Mouse (Mus musculus) layer of hippocampus, adult 8-10 months (tissue): ENCODE measurements around the gene Asic4. TPM values are rescaled to one million over a fixed set of nuclear protein-coding genes. Genes with fewer than 3 reads are reported as not detected.
A peak's percentile ranks its signal among the peaks of the same experiment; 100 is the strongest.

Experiments
- DNase-seq, 2 experiments: peaks; one replicate each; pipeline ENCODE4 v3.0.0; 2022; ENCODE audit warnings: low spot score in 2 of 2
- total RNA-seq, 4 experiments: library from RNA; stranded (reverse); gene quantifications; 2 replicates each; pipeline ENCODE4 v1.2.4; 2022

Asic4 gene
- total RNA-seq, 4 experiments from 2014 or later = 5.8 to 6.6 (median 6.0) TPM

GRCm38 (mm10) chr1:75443247-75444024 is 6.8 kb upstream of the Asic4 start:
- DNase-seq = no peak

DNA sequence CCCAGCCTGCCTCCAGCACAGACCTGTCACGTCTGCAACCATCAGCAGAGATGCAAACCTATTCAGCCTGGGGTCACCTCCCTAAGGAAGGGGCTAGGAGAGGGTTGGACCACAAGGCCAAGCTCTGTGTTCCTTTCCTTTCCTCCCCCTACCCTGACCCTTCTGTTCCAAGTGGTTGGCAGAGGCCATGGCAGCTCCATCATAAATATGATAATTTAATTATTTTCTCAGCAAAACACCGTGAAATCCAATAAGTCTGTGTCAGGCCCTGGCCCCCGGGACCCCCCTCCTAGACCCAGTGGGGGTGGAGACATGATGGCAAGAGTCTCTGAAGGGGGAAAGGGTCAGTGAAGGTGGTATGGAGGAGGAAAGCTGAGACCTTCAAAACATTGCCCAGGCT is 6.0 kb upstream of the Asic4 start:
- no peak for DNase-seq

DNA sequence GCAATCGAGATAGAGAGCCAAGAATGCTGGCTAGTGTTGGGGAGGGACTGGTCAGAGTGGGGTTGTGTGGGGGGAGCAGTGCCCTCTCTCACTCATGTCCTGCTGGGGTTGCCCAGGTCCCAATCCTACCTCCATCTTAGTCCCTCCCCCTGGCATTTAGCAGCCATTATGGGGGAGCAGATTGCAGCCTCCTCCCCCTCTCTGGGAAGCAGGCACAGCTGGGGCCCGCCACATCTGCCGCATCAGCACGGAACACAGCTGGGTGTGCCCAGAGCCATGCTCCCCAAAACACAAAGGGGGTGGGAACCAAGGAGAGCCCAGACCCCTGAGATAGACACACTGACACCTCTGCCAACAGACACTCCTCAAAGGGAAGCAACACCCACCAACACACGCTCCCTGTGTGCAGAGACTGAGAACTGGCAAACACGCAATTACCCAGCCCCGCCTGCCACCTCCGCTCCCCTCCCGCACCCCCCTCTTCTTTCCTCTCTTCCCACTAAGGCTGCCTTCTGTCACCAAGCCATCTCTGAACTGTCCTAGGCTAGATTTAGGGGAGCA is 5.0 kb upstream of the Asic4 start:
- peak; percentile 63 to 68 for DNase-seq

GRCm38 (mm10) chr1:75445751-75446611 is 4.3 kb upstream of the Asic4 start:
- DNase-seq = peak; percentile 66 to 78

DNA sequence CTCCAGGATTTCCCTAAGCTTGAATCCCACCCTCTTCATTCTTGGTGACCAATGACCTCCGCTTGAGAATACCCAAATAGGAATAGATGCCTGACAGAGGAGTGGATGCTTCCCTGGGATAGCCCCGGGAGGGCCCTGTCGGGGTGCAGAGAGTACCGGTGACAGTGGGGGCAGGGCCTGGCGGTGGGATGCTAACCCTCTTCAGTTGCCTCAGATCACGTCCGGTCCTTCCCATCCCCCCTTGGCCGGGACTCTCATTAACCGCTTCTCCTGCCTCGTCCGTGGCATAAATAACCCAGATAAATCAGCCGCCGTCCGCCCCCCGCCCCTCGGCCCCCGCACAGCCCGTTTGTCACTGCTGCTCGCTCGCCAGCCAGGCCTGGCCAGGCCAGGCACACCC is 3.6 kb upstream of the Asic4 start:
- DNase-seq = no peak

DNA sequence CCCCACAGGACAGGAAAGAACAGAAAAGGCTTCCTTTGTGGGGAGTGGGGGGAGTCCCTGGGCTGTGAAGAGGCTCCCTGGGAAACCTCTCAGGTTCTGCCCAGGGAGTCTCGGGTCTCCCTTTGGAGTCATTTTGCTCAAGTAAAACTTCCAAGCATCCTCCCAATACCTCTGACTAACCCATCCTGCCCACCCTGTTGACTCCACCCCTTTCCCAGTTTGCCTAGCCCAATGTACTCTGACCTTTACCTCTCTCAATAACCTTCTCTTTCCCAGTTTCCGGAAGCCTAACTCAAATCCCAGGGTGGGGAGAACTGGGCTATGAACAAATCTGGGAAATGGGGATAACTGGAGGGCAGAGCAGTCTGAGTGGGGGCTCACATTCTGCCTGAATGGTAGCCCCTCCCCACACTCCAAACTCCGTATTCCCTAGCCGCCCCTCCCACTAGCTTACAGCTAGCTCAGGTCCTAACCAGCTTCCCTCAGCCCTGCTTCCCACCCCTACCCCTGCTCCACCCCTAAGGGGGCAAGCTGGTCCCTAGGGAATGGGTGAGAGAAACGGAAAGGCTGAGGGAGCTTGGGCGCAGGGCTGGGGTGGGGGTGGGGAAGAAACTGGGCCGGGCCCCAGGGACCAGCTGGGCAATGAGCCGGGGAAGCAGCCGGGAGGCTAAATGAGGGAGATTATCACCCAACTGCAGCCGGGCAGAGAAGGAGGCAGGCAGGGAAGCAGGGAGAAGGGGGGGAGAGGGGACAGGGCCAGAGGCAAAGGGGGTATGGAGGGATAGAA is 2.8 kb upstream of the Asic4 start:
- no peak for DNase-seq

GRCm38 (mm10) chr1:75448052-75448431 is 2.2 kb upstream of the Asic4 start:
- no peak for DNase-seq

DNA sequence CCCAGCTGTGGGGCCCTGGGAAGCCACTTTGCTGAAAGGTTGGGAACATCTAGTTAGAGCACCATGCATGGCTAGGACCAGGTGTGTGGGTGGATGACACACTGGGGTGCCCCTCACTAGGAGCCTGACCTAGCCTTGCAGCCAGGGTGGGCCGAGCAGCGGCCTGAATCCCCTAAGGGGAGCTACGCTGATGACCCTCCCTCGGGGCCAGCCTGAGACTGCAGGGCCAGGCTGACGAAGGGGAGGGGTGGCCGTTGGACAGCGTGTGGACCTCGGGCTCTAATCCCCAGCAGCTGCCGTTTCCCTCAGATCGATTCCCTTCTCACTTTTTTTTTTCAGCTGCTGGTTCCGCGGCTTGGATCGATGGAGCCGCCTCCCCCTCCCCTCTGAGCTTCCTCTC is 1.3 kb upstream of the Asic4 start:
- DNase-seq = no peak

DNA sequence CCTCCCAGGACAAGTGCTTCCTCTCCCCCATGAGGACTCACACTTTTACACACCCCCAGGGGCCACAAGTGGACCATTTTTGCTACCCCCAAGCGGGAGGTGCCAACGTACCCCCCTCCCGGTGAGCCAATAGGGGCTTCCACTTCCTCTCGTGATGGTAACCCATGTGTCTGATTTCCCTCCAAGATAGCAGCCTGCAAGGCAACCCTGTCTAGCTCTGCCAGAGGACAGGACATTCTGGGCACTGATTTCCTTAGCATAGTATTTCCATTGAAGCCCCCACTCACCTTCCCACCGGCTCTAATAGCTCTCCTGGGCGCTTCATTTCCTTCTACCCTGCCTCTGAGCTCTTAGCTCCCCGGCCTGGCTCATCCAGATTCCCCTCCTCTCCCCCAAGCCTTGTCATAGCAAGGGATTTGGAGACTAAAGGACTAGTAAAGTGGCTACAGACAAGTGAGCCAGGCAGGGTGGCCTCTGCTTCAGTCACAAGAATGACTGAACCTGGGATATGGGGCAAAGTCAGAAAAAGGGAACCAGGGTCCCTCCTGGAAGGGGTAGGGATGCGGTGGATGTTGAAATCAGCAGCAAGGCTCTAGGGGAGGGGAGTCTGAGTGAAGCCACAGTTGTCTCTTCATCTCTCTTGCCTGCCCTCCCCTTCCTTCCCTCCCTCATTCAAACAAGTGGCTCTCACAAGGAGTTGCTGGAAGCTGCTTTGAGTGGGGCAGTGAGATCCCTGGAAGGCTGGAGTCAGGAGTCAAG is 680 bp upstream of the Asic4 start:
- DNase-seq = no peak

GRCm38 (mm10) chr1:75451900-75452299 is 1.7 kb downstream of the Asic4 start:
- DNase-seq = no peak

- DNase-seq = no peak
Measured at GRCm38 (mm10) chr1:75455433-75455832, 5.2 kb downstream of the Asic4 start.

GRCm38 (mm10) chr1:75455948-75456347 is 5.7 kb downstream of the Asic4 start:
- DNase-seq = no peak

DNA sequence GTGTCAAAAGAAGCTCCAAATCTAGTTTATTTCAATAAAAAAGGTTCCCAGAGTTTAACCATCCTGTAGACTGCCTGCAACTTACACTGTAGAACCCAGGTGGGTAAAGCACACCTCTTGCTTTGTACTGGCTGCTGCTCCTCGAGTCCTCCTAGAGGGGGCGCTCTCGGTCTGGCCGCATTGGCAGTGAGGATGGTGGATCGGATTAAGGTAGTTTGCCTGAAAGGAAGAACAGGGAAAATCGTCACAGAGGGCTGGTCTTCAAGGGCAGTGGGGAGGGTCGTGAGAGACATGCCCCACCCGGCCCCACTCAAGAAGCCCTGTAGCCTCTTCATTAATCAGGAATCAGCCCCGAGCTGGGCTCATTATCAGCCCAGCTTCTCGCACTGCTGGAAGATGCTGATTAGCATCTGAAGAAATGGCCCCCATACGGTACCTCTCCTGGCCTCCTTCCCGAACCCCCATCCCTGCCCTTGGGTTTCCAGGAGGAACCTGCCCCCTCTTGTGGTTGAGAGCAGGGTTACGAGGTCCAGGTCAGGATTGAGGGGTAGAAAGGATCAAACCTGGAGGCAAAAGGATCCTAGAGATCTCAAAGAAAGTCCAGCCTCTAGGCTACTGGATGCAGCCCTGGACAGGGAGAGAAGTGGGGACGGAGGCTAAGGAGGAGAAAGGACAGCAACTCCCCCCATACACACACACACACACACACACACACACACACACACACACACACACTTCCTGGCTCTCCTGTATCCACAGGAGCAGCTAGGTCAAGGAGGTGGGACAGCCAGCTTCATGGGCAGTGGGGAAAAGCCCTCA is 6.7 kb downstream of the Asic4 start:
- no peak for DNase-seq

DNA sequence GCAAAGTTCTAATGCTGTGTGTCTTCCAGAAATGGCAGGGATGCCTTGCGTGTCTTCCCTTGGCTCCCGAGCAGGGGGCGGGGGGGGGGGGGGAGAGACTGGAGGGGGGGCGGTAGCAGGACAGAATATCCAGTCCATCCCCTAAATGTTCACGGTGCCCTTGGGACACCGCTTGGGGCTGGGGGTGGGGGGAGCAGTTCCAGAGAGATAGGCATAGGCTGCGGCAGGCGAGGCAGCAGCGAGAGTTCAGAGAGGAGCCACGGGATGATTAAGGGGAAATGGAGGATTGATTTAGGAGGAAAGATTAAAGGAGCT is 7.4 kb downstream of the Asic4 start:
- DNase-seq = no peak

- no peak for DNase-seq
Measured at GRCm38 (mm10) chr1:75458025-75458788, 8.0 kb downstream of the Asic4 start.

- peak in 1 of 2 experiments; percentile 60 for DNase-seq
Measured at GRCm38 (mm10) chr1:75458789-75459684, 8.8 kb downstream of the Asic4 start.

DNA sequence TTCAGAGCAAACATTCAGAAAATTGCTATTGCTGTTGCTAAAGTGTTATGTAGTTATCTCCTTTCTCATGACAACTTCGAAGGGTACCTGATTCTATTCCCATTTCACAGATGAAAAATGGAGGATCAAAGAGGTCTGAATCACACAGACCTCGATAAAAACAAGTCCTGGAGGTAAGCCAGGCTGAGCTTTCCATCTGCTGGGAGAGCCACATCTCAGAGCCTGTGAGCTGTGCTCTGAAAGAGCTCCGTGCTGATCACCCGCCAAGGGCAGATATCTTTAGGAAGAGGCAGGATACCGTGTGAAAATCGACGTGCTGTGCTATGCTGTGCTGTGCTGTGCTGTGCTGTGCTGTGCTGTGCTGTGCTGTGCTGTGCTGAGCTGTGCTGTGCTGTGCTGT is 10.1 kb downstream of the Asic4 start:
- no peak for DNase-seq

DNA sequence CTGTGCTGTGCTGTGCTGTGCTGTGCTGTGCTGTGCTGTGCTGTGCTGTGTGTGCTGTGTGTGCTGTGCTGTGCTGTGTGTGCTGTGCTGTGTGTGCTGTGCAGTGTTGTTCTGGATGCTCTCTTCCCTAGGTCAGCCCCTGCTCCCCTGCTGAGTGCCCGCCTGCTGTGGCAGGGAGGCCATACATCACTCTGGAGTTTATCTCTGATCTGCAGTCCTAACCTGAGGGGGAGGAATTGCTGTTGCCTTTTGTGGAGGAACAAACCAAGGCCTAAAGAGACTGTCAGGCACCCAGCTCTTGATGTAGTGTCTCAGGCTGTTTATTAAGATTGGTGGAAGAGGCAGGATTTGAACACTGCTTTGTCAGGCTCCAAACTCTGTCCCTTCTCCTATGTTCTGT is 12.4 kb downstream of the Asic4 start:
- no peak for DNase-seq
